Mouse (Mus musculus): Measurements from ENCODE around the gene Ssbp3.

GRCm38 (mm10) chr4:106977218-106977651, 66.7 kb downstream of the Ssbp3 start:
- no peak for TF ChIP-seq CTCF (IDR thresholded peaks at IDR 0.05; ENCODE audit: low read depth)
- TF ChIP-seq EP300 (IDR thresholded peaks at IDR 0.05; ENCODE audit: low read depth): no peak
